Mouse (Mus musculus): Measurements from ENCODE around the gene Ccdc180. TPM values are rescaled to one million over a fixed set of nuclear protein-coding genes. Genes with fewer than 3 reads are reported as not detected.

Gene Ccdc180
- polyA plus RNA-seq, 1 experiment from 2014 or later, result 0.74 TPM

- no peak for ATAC-seq (ENCODE audit: low FRiP score)
- Histone ChIP-seq H3K4me3 (no peak overlapping the region), H3K4me1 (replicated peaks) (peaks cover 6% of the 10 kb centered on the region; the same call in 1 of the 2 replicates), H3K9ac (no peak overlapping the region), H3K27ac (no peak overlapping the region), H3K9me3 (no peaks in the 10 kb centered on the region), H3K36me3 (peaks cover 14% of the 10 kb centered on the region; the same call in 1 of the 2 replicates), H3K27me3 (no peaks in the 10 kb centered on the region), H3K4me2 (no peak overlapping the region)
- 72% methylated on average over 6 of the region's 6 CpGs for WGBS
These were observed 100.5 kb downstream of the Ccdc180 start for GRCm38 (mm10) chr4:45990427-45991135.

GRCm38 (mm10) chr4:45998536-45998935, 108.4 kb downstream of the Ccdc180 start:
- Histone ChIP-seq H3K4me2 (no peak overlapping the region), H3K4me3 (no peak overlapping the region), H3K4me1 (replicated peaks) (no peaks in the 10 kb centered on the region), H3K9me3 (no peaks in the 10 kb centered on the region), H3K9ac (no peak overlapping the region), H3K36me3 (peaks cover 11% of the 10 kb centered on the region; the same call in 1 of the 2 replicates), H3K27ac (no peak overlapping the region), H3K27me3 (no peaks in the 10 kb centered on the region)
- ATAC-seq (ENCODE audit: low FRiP score), result no peak
- 83% methylated on average over 4 of the region's 4 CpGs for WGBS

Other genes starting within 250 kb of the Ccdc180 start
- 17.7 and 18.0 TPM in 2 replicates for gene Aldh1b1, start 91.3 kb upstream of the Ccdc180 start, polyA plus RNA-seq (2015; fragmentation: Nextera tagmentation; extraction: Ambion mirVana)
- 50.5 and 67.0 TPM in 2 replicates for gene Igfbpl1, start 63.4 kb upstream of the Ccdc180 start, polyA plus RNA-seq (2015; fragmentation: Nextera tagmentation; extraction: Ambion mirVana)
- gene Stra6l, start 41.6 kb upstream of the Ccdc180 start, polyA plus RNA-seq (2015; fragmentation: Nextera tagmentation; extraction: Ambion mirVana), result 0.82 and 0.92 TPM in 2 replicates
- gene Tdrd7, start 75.0 kb downstream of the Ccdc180 start, polyA plus RNA-seq (2015; fragmentation: Nextera tagmentation; extraction: Ambion mirVana), result 21.0 and 21.7 TPM in 2 replicates
- gene Tmod1, start 148.6 kb downstream of the Ccdc180 start, polyA plus RNA-seq (2015; fragmentation: Nextera tagmentation; extraction: Ambion mirVana), result 1.9 and 2.1 TPM in 2 replicates
- 87.5 and 91.0 TPM in 2 replicates for gene Ncbp1, start 248.3 kb downstream of the Ccdc180 start, polyA plus RNA-seq (2015; fragmentation: Nextera tagmentation; extraction: Ambion mirVana)
- gene Tstd2, start 248.4 kb downstream of the Ccdc180 start, polyA plus RNA-seq (2015; fragmentation: Nextera tagmentation; extraction: Ambion mirVana), result 37.7 and 42.0 TPM in 2 replicates